Mouse (Mus musculus): ENCODE measurements around the gene Acaa1a. TPM values are rescaled to one million over a fixed set of nuclear protein-coding genes. Genes with fewer than 3 reads are reported as not detected.

The Acaa1a gene
- polyA plus RNA-seq, 1 experiment from 2014 or later: 125 TPM

Other genes with a start within 250 kb of the Acaa1a start
- 20.1 and 20.3 TPM in 2 replicates for gene Plcd1, start 246.2 kb upstream of the Acaa1a start, polyA plus RNA-seq (2015; fragmentation: Nextera tagmentation; extraction: Ambion mirVana)
- 1.3 and 1.4 TPM in 2 replicates for gene Dlec1, start 237.2 kb upstream of the Acaa1a start, polyA plus RNA-seq (2015; fragmentation: Nextera tagmentation; extraction: Ambion mirVana)
- gene Acaa1b, start 182.6 kb upstream of the Acaa1a start, polyA plus RNA-seq (2015; fragmentation: Nextera tagmentation; extraction: Ambion mirVana): 3.0 and 3.4 TPM in 2 replicates
- not detected in 2 replicates for gene Gm47289, start 180.5 kb upstream of the Acaa1a start, polyA plus RNA-seq (2015; fragmentation: Nextera tagmentation; extraction: Ambion mirVana)
- not detected in 2 replicates for gene Slc22a13, start 130.6 kb upstream of the Acaa1a start, polyA plus RNA-seq (2015; fragmentation: Nextera tagmentation; extraction: Ambion mirVana)
- 13.8 TPM in 2 replicates for gene Oxsr1, start 17.2 kb upstream of the Acaa1a start, polyA plus RNA-seq (2015; fragmentation: Nextera tagmentation; extraction: Ambion mirVana)
- gene Myd88, start 1.7 kb downstream of the Acaa1a start, polyA plus RNA-seq (2015; fragmentation: Nextera tagmentation; extraction: Ambion mirVana): 6.6 and 6.8 TPM in 2 replicates
- gene Xylb, start 17.7 kb downstream of the Acaa1a start, polyA plus RNA-seq (2015; fragmentation: Nextera tagmentation; extraction: Ambion mirVana): 2.9 and 3.8 TPM in 2 replicates
- 0.07 TPM in 1 of 2 replicates, not detected in the other for gene Slc22a14, start 25.9 kb downstream of the Acaa1a start, polyA plus RNA-seq (2015; fragmentation: Nextera tagmentation; extraction: Ambion mirVana)
- 49.1 and 52.7 TPM in 2 replicates for gene Acvr2b, start 62.4 kb downstream of the Acaa1a start, polyA plus RNA-seq (2015; fragmentation: Nextera tagmentation; extraction: Ambion mirVana)
- gene Exog, start 105.3 kb downstream of the Acaa1a start, polyA plus RNA-seq (2015; fragmentation: Nextera tagmentation; extraction: Ambion mirVana): 48.0 and 49.9 TPM in 2 replicates
- 0.31 and 0.42 TPM in 2 replicates for gene Scn5a, start 239.3 kb downstream of the Acaa1a start, polyA plus RNA-seq (2015; fragmentation: Nextera tagmentation; extraction: Ambion mirVana)

Data from hindbrain, embryonic 15.5 days (tissue).